Mouse (Mus musculus) liver, embryonic 11.5 days (tissue): ENCODE measurements around the gene Ppm1e. TPM values are rescaled to one million over a fixed set of nuclear protein-coding genes. Genes with fewer than 3 reads are reported as not detected.

Experiments
- ATAC-seq: fragments of 200-750 bp; cut with Nextera tagmentation; replicated peaks from 2 replicates; pipeline ENCODE4 v1.8.0; 2017; ENCODE audit warnings: moderate number of reproducible peaks, mild to moderate bottlenecking, moderate TSS enrichment, moderate library complexity; ENCODE audit not compliant: low FRiP score
- DNase-seq: peaks from one replicate; pipeline ENCODE4 v3.0.0-alpha.2; 2017; ENCODE audit warnings: low spot score
- H3K27ac ChIP-seq: fragments of 300-500 bp; sonication (generic); 2 replicates; pipeline ENCODE4 v1.5.1; 2014; ENCODE audit warnings: mild to moderate bottlenecking, low read depth, low read length, control low read depth
- H3K27me3 ChIP-seq: fragments of 300-500 bp; sonication (generic); replicated peaks from 2 replicates; pipeline ENCODE4 v1.6.1; 2014; ENCODE audit warnings: low read length, mixed read lengths; ENCODE audit not compliant: control insufficient read depth, insufficient read depth
- H3K36me3 ChIP-seq: fragments of 300-500 bp; sonication (generic); 2 replicates; pipeline ENCODE4 v1.6.1; 2014; ENCODE audit warnings: mild to moderate bottlenecking, low read length, moderate library complexity, mixed read lengths; ENCODE audit not compliant: control insufficient read depth, insufficient read depth
- H3K4me1 ChIP-seq: fragments of 300-500 bp; sonication (generic); replicated peaks from 2 replicates; pipeline ENCODE4 v1.6.1; 2014; ENCODE audit warnings: low read length, mixed read lengths; ENCODE audit not compliant: control insufficient read depth, insufficient read depth
- H3K4me2 ChIP-seq: fragments of 300-500 bp; sonication (generic); 2 replicates; pipeline ENCODE4 v1.6.1; 2014; ENCODE audit warnings: mild to moderate bottlenecking, control low read depth, moderate library complexity
- H3K4me3 ChIP-seq: fragments of 300-500 bp; sonication (generic); 2 replicates; pipeline ENCODE4 v1.5.1; 2014; ENCODE audit warnings: low read depth, low read length, control low read depth
- H3K9ac ChIP-seq: fragments of 300-500 bp; sonication (generic); 2 replicates; pipeline ENCODE4 v1.6.1; 2014; ENCODE audit warnings: low read depth, low read length, control low read depth
- H3K9me3 ChIP-seq: fragments of 300-500 bp; sonication (generic); 2 replicates; pipeline ENCODE4 v1.6.1; 2016; ENCODE audit warnings: low read length, inconsistent platforms, mixed read lengths; ENCODE audit not compliant: control insufficient read depth
- WGBS: fragments of 180-500 bp; shearing (Covaris S2); extraction: QIAGEN DNeasy Blood & Tissue Kit; methylation state at CpG from one replicate; pipeline ENCODE4 v1.1.7; 2014; 5-methylcytosine and 5-hydroxymethylcytosine counted together
- polyA plus RNA-seq: library from polyadenylated mRNA; unstranded; fragments of >200 nt; fragmentation: Nextera tagmentation; extraction: Ambion mirVana; gene quantifications from 2 replicates; pipeline ENCODE4 v1.2.1, GENCODE M21; 2014

Gene Ppm1e
- polyA plus RNA-seq, 1 experiment from 2014 or later = 2.6 TPM

GRCm38 (mm10) chr11:87240141-87240832 lies 118.5 kb downstream of the Ppm1e start:
- no peaks in the 10 kb centered on the region for H3K36me3 ChIP-seq
- no peaks in the 10 kb centered on the region for H3K4me1 ChIP-seq
- H3K9me3 ChIP-seq = no peaks in the 10 kb centered on the region
- H3K9ac ChIP-seq = no peak overlapping the region
- no peak overlapping the region for H3K4me3 ChIP-seq
- WGBS = 79% methylated on average over 15 of the region's 15 CpGs
- H3K27me3 ChIP-seq = no peaks in the 10 kb centered on the region
- ATAC-seq (no peak), DNase-seq (no peak)
- no peak overlapping the region for H3K4me2 ChIP-seq
- no peak overlapping the region for H3K27ac ChIP-seq

GRCm38 (mm10) chr11:87238891-87239530 lies 119.8 kb downstream of the Ppm1e start:
- no peaks in the 10 kb centered on the region for H3K9me3 ChIP-seq
- H3K4me2 ChIP-seq = no peak overlapping the region
- WGBS = 92% methylated on average over 7 of the region's 7 CpGs
- ATAC-seq = no peak
- no peak overlapping the region for H3K27ac ChIP-seq
- no peaks in the 10 kb centered on the region for H3K4me1 ChIP-seq
- no peak overlapping the region for H3K9ac ChIP-seq
- H3K36me3 ChIP-seq = no peaks in the 10 kb centered on the region
- no peak overlapping the region for H3K4me3 ChIP-seq
- no peak for DNase-seq
- H3K27me3 ChIP-seq = no peaks in the 10 kb centered on the region

- no peak overlapping the region for H3K4me2 ChIP-seq
- DNase-seq (no peak), ATAC-seq (no peak)
- H3K4me1 ChIP-seq = no peaks in the 10 kb centered on the region
- no peak overlapping the region for H3K9ac ChIP-seq
- no peaks in the 10 kb centered on the region for H3K9me3 ChIP-seq
- no peak overlapping the region for H3K4me3 ChIP-seq
- no peak overlapping the region for H3K27ac ChIP-seq
- H3K27me3 ChIP-seq = no peaks in the 10 kb centered on the region
- no peaks in the 10 kb centered on the region for H3K36me3 ChIP-seq
- WGBS = 60% methylated on average over 5 of the region's 5 CpGs
These were observed 123.3 kb downstream of the Ppm1e start for GRCm38 (mm10) chr11:87235486-87235872.

GRCm38 (mm10) chr11:87234743-87235485 lies 123.9 kb downstream of the Ppm1e start:
- Histone ChIP-seq H3K36me3 (no peaks in the 10 kb centered on the region), H3K9ac (no peak overlapping the region), H3K27me3 (no peaks in the 10 kb centered on the region), H3K9me3 (no peaks in the 10 kb centered on the region), H3K4me2 (no peak overlapping the region), H3K27ac (no peak overlapping the region), H3K4me1 (no peaks in the 10 kb centered on the region), H3K4me3 (no peak overlapping the region)
- WGBS = 89% methylated on average over 12 of the region's 12 CpGs
- ATAC-seq (no peak), DNase-seq (no peak)

- Histone ChIP-seq H3K4me3 (no peak overlapping the region), H3K9me3 (no peaks in the 10 kb centered on the region), H3K4me1 (no peaks in the 10 kb centered on the region), H3K9ac (no peak overlapping the region), H3K27ac (no peak overlapping the region), H3K27me3 (no peaks in the 10 kb centered on the region), H3K4me2 (no peak overlapping the region), H3K36me3 (no peaks in the 10 kb centered on the region)
- ATAC-seq = no peak
- no peak for DNase-seq
- 88% methylated on average over 5 of the region's 5 CpGs for WGBS
These were observed 125.4 kb downstream of the Ppm1e start for GRCm38 (mm10) chr11:87233377-87233776.

- ATAC-seq (no peak), DNase-seq (no peak)
- no peaks in the 10 kb centered on the region for H3K4me1 ChIP-seq
- H3K4me2 ChIP-seq = no peak overlapping the region
- 79% methylated on average over 5 of the region's 5 CpGs for WGBS
- peaks cover 2% of the 10 kb centered on the region; the same call in 1 of the 2 replicates for H3K36me3 ChIP-seq
- H3K4me3 ChIP-seq = no peak overlapping the region
- H3K9ac ChIP-seq = no peak overlapping the region
- H3K27ac ChIP-seq = no peak overlapping the region
- no peaks in the 10 kb centered on the region for H3K9me3 ChIP-seq
- H3K27me3 ChIP-seq = no peaks in the 10 kb centered on the region
These were observed 131.8 kb downstream of the Ppm1e start for GRCm38 (mm10) chr11:87227056-87227455.

GRCm38 (mm10) chr11:87222686-87223085 lies 136.1 kb downstream of the Ppm1e start:
- WGBS = 87% methylated on average over 3 of the region's 3 CpGs
- Histone ChIP-seq H3K9ac (no peak overlapping the region), H3K27me3 (no peaks in the 10 kb centered on the region), H3K4me3 (no peak overlapping the region), H3K4me2 (no peak overlapping the region), H3K4me1 (no peaks in the 10 kb centered on the region), H3K9me3 (no peaks in the 10 kb centered on the region), H3K27ac (no peak overlapping the region), H3K36me3 (peaks cover 2% of the 10 kb centered on the region; the same call in 1 of the 2 replicates)
- ATAC-seq (no peak), DNase-seq (no peak)

- H3K27me3 ChIP-seq = no peaks in the 10 kb centered on the region
- no peaks in the 10 kb centered on the region; the same call in 1 of the 2 replicates for H3K36me3 ChIP-seq
- H3K4me3 ChIP-seq = no peak overlapping the region
- no peak overlapping the region for H3K9ac ChIP-seq
- H3K9me3 ChIP-seq = no peaks in the 10 kb centered on the region
- no peak overlapping the region for H3K4me2 ChIP-seq
- H3K27ac ChIP-seq = no peak overlapping the region
- 55% methylated on average over 5 of the region's 5 CpGs for WGBS
- no peaks in the 10 kb centered on the region for H3K4me1 ChIP-seq
- ATAC-seq = no peak
- no peak for DNase-seq
These were observed 146.5 kb downstream of the Ppm1e start for GRCm38 (mm10) chr11:87212313-87212712.
